Mouse (Mus musculus) gastrocnemius, postnatal 14 days (tissue): ENCODE results near the gene 1810010D01Rik. TPM values are rescaled to one million over a fixed set of nuclear protein-coding genes. Genes with fewer than 3 reads are reported as not detected.

Experiments used
- DNase-seq: peaks from one replicate; pipeline ENCODE4 v3.0.0; 2021; ENCODE audit warnings: mixed read lengths
- intact Hi-C: fragments of 180-260 bp; cut with DNase I; formaldehyde crosslinking; loops from one replicate; pipeline ENCODE4 v1.15.1; 2025; ENCODE audit warnings: low total_unique reads
- long read RNA-seq, 2 experiments: library from polyadenylated mRNA; stranded (forward); transcript quantifications; one replicate each; pipeline ENCODE4 v2.0.0; 2021
- total RNA-seq, 2 experiments: library from RNA; stranded (reverse); gene quantifications; 2 replicates each; pipeline ENCODE4 v1.2.3; 2021

The 1810010D01Rik gene
- total RNA-seq, result under 1 TPM in 1 of 2 experiments, not detected in 1; 0.35 TPM
- long read RNA-seq, experiment 1, result 0 reads
- long read RNA-seq, experiment 2, result 0 reads

DNA sequence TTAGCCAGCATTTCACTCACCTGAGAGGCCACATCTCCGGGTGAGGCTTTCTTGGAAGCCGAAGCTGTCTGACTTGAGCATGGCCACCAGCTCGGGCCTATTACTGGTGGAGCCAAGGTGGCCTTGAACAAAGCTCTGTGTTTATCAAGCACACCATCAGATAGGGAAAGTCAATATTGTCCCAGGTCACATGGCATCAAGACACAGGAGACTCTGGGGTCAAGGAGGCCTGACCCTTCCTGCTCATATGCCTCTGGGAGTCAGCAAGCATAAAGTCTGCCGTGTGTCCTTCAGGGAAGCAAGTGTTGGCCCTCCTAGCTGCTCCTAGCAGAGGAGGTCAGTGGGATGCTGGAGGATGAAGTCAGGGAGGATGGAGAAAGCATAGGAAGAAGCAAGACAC, at the start of gene 1810010D01Rik:
TSS of gene 1810010D01Rik (minus strand) at position 114 of the 400 bp plus-strand sequence.
- intact Hi-C loops, result no loop called here
- no peak for DNase-seq

DNA sequence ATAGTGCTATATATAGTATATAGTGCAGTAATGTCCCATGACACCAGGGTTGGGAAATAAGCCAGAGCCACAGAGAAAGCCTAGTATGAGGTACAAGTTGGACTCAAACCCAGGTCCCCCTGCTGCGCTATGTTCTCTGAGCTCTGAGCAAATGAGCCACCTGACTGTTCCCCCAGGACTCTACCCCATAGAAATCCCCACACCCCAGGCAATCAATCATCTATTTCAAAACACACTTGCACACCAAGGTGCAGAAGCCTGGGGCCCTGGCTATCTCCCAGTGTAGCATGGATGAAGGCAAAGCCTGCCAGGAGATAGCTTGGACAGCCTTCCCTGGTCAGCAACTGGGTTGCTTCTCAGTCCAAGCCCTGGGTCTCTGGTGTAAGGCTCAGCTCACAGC, 48.2 kb upstream of the 1810010D01Rik start:
- intact Hi-C loops, result no loop called here
- no peak for DNase-seq

DNA sequence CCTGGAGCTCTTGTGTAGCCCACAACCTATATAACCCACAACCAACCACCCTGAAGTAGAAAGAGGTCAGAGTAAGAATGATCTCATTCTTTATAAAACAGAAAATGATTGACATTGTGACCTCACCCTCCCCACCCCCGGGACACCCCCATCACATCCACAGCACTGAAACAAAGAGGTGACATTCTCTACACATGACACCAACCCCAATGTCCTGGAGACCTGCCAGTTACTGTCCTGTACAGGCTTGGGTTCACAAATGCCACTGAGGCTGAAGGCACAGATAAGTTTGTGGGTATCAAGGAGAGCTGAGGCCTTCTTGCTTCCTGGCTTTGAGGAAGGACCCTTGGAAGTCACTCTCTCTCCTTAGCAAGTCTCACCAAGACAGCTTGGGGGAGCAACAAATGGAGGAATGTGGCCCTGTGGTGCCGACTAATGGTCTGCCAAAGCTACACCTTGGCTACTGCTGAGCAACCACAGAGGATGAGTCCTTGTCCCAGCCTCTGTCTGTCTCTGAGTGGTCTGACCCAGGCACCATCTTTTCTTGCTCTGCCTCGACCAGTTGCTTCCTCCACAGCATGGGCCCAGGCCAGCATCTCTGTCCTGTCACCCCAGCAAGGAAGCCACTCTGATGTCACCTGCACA, 46.2 kb upstream of the 1810010D01Rik start:
- intact Hi-C loops, result no loop called here
- DNase-seq, result no peak

DNA sequence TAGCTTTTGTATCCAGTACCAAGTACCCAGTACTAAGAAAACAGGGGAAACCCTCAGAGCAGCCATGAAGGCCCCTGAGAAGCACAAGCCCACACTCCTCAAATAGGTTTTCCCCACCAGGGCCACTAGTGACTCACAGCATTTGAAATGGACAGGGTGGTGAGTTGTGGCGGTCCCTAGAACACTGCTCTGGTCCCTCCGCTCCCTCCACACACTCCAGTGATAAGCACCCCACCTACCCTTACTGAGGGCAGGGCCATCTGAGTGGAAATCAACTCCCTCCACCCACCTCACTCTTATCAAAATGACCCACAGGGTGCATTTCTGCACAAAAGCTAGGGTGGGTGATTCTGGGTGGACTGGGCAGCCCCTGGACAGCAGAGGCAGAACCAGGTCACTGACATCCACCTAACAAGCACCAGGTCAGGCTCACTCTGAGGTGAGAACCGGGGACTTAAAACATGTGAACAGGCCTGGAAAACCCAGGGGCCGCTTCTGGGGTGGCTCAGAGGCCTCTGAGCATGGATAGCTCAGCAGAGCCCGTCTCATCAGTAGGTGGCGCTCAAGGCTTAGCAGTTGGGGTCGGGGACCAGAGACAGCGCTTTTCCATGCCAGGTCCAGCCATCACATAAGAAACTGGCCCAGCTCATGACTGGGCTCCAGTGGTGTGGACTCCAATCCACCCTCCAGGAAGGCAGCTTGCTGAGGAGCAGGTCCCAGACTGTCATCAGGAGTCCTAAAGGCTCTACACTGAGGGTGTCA, 45.0 kb upstream of the 1810010D01Rik start:
- peak; percentile 88 for DNase-seq
- intact Hi-C loops, result no loop called here

DNA sequence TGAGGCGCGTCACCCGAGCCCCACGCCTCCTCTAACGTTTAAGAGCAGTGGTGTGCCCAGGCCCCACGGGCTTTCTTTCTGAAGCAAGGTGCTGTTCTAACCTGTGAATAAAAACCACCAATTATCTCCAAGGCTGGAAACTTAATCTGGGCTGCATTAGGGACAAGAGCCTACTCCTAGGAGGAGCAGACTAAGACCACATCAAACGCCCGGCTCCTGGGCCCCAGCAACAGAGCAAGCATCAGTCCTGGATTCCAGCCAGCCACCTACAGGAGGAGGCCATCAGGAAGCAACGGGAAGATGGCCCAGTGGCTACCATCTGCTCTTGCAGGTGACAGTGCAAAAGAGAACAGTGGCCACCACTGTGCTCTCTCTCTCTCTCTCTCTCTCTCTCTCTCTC, 42.3 kb upstream of the 1810010D01Rik start:
- no peak for DNase-seq
- intact Hi-C loops, result no loop called here

DNA sequence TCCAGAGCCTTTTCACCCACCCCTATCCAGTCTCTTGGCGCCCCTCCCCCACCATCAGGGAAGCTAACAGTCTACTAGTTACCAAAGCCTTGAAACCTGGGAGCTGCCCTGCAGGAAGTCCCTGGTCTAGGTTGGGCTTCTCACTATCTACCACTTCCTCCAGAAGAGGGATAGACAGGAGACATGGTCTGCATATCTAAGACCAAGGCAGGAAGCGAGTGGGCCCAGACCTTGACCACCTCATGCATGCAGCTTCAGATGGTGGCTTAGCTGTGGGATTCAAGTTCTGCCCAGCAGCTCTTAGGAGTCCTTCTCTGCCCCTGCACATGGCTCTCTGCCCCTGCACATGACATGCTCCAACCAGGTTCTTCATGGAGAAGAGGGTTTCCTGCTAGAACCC, 41.0 kb upstream of the 1810010D01Rik start:
- intact Hi-C loops, result no loop called here

DNA sequence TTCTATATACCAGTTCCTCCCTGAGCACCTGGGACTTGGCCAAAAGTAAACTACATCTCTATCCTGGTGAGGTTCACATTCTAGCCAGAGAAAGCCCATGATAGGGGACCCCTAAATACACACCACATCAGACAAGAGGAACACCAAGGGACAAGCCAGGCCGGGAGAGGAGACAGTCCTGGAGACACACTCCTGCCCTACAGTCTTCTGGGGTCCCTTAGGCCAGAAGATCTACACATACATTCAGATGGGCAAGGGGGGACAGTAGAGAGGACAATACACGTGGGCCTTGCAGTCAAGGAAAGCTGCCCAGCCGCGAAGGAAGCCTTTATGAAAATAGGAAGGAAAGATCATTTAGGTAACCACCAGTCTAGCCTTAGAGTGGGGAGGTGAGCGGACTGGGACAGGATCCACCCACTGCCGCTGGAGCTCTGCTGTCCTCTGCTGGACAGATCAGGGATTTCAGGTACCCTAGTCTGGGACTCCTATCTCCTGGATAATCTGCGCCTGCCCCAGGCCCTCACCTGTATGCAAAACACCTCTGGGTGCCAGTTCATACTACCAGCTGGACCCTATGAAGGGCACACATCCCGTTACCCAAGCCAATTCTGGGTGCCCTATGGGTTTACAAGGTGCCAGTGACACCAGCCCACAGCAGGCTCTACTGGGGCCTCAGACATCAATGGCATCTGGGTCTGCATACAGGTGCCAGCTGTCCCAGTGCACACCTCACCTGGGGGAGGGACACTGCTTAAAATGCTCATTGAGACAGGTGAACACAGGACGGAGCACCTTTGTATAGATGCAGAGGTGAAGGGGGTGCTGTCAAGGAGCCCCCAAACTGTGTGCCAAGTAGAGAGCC, 35.2 kb upstream of the 1810010D01Rik start:
- intact Hi-C loops, result loop anchor here (2.0 kb wide), 1 partner anchor 306 kb away; no protein-coding TSS in a partner anchor
- peak; percentile 83 for DNase-seq

More for the DNA sequence above, 41.0 kb upstream of the 1810010D01Rik start:
- no peak for DNase-seq

DNA sequence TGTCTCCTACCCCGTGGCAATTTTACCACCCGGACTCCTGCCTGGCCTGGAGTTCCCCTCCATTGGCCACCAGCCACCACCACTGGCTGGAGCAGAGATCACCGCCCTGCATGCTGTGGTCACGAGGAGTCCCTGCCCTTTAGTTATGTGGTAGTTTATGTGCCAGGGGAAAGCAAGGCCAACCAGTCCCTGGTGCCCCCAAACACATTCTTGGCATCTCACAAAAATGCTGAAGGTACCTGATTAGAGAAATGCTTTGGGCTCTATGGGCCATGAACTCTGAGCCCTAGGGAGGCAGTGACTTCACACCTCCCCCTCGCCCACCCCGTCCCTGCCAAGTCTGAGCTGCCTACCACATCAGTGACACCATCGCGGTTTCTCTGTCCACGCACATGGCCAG, 34.1 kb upstream of the 1810010D01Rik start:
- intact Hi-C loops, result loop anchor here (2.0 kb wide), 1 partner anchor 305 kb away; no protein-coding TSS in a partner anchor
- no peak for DNase-seq

DNA sequence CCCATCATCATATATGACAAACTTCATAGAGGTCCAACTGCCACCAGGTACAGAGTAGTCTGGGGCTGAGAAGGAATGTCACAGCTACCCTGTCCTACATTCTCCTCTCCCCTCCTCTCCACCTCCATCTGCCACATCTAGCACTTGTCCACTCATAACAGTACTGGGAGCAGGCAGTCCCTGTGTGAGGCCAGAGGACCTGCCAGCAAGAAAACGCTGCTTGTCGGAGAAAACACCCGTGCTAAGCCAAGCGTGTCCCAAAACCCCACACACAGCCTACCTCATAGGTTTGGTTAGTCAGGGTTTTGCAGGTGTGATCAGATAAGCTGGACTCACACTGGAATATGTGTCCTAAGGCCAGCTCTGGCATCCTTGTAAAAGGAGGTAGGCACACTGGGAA, 33.0 kb upstream of the 1810010D01Rik start:
- DNase-seq, result no peak
- intact Hi-C loops, result no loop called here

DNA sequence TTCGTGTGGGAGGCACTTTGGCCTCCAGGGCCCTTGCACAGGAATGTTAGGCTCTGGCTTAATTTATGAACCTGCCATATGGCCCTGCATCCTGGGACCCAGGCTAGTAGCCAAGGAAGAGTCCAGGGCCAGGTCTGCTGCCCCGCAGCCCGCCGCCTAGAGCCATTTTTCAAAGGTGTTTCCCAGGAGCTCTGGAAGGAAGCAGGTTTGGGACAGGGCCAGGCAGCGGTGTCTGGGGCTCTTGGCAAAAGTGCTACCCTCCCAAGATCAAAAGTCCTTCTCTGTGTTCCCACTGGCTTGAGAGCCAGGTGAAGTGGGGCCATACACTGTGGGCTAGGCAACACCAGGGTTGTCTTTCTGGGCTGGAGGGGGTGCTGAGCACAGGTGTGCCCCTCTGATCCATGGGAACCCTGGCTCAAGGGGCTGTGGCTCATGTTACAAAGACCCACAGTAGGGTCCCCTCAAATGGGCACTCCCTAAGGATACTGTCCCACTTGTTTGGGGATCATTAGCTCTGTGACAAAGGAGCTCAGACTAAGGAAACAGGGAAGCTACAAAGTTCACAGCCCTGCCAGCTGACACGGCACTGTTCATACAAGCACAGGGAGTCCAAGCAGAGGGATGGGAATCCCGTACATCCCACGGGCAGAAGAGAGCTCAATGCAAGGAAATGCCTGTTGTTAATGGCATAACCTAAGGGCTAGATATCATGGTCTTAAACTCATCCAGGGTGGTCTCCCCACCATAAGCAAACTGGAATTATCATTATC, 32.0 kb upstream of the 1810010D01Rik start:
- intact Hi-C loops, result no loop called here
- no peak for DNase-seq

DNA sequence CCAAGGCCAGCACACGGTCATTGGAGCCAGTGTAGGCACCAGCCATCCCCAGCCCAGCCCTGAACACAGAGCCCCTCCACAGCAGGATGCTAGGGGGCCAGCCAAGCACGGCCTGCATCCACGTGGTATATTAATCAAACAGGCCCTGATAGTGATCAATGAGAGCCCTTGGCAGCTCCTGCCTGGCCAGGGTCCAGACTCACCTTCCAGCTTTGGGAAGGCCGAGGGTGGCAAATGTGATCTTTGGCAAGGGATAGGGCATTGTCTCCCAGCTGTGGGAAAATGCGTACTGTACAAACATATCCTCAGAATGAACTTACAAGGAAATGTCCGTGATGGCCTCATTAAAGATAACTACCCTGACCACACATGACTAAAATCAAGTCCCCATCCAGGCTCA, 31.2 kb upstream of the 1810010D01Rik start:
- intact Hi-C loops, result no loop called here
- DNase-seq, result no peak

DNA sequence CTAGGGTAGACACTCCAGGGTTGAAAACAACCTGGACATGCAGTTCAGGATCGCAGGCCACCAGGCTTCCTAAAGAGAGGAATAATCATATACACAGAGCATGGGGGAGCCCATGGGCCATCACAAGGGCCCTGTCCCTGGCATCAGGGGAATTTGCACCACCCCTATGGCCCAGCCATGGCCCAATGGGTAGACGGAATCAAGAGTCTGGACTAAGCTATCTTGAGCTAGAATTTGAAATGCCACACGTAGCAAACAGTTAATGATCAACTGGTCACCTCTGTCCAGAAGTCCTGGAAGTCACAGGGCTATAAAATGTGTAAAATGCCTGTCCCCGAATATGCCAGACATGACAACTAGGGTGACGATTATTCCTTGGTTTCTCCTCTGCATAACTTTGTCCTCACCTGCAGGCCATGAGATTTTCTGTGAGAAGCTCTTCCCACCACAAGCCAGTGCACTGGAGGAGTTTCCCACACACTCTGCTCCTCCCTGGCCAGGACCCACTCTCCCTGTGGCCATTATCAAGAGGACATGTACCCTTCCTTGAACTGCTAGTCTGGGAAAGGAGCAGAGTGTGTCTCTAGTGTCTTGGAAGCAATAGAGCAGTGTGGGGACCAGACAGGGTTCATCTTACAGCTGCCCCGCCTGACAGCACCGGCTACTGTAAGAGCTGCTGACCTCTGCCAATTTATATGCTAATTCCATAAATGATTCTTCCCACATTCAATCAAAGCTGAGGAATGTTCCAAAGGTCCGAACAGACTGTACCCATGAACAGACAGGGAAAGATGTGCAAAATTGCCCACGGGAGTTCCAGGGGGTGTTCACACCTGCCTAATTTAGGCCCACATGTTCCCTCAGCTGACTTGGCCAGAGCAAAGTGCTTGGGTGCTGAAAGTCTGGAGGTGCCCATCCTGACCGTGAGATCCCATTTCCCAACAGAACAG, 27.2 kb upstream of the 1810010D01Rik start:
- intact Hi-C loops, result no loop called here
- no peak for DNase-seq

DNA sequence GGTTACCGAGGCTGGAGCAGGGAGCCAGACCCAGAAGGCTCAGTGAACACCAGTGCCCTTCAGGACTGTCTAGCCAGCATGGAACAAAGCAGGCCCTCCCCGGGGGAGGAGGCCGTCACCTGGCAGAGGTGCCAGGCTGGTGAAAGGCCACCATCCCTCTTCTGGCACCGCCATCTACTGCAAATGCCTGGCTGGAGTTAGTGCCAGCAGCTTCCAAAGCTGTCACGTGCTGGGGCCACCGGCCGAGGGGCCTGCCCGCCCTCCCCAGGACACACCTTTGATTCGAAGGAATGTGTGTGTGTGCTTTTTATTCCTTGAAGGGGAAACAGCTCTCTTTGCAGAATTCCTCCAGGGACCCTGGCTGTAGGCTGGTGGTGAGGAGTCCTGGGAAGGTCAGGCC, 23.7 kb upstream of the 1810010D01Rik start:
- intact Hi-C loops, result no loop called here
- DNase-seq, result no peak

DNA sequence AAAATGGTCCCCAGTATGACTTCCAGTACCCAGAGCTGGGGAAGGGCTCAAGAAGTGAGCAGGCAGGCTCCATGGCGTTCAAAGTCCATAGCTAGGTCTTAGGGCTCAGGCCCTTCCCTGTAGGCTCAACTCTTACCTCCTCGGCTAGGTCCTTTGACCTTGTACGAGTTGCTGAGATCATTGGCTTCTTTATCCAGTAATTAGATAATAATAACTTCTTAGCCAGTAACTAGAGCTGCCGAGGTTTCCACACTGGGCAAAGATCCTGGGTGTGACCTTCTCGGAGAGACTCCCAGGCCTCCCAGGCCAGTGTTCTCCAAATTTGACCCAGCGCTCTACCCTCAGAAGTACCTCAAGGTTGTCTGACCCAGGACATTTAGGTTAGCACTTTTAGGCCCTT, 18.7 kb upstream of the 1810010D01Rik start:
- peak; percentile 34 for DNase-seq
- intact Hi-C loops, result no loop called here

DNA sequence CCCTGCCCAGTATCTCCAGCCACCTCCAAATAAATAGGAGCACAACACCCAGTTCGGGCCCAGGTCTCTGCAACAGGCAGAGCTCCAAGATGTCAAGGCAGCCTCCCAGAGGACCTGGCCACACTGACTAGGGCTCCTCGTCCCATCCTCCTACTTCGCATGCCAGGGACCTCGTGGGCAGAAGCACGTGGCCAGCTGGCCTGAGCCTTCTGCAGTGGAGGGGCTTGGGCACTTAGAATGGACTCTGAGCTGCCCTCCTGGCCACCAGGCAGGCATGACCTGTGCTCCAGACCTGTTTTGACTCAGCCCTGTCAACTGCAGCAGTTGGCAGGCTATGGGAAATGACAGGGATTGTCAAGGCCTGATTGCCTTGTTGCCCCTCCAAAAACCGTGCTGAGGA, 17.7 kb upstream of the 1810010D01Rik start:
- intact Hi-C loops, result no loop called here
- no peak for DNase-seq

DNA sequence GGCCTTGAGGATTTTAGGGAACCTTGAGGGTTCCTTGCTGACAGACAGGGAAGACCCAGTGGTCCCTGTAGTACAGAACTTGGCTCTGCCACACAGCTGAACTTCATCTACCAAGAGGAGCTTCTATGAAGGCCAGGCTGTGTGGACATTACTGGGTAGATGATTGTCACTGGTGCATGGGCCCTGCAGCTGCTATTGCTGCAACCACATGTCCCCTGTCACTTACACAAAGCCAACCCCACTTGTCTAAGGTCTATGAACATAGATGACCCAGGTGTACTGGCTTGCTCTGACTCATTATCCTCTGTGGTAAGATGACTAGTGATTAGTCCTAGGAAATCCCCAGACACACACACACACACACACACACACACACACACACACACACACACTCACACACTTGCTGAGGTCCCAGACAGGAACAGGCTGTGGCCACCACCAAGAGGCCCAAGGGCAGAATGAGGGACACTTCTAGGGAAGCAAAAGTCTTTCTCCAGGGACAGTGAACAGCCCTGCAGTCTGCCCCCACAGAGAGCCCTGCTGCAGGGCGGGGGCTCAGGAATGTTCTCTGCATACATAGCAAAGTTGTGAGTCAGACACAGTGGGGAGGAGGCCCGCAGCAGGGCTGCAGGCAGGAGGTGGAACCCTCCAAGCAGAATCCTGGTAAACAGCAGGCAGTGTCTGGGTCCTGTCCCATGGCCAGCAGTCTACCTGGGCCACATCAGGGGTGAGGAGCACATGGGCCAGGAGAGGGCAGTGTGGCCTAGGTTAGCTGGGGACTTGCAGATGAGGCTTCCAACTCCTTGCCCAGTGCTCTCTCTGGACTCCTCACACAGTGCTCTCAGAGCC, 14.1 kb upstream of the 1810010D01Rik start:
- intact Hi-C loops, result no loop called here
- peak; percentile 57 for DNase-seq

DNA sequence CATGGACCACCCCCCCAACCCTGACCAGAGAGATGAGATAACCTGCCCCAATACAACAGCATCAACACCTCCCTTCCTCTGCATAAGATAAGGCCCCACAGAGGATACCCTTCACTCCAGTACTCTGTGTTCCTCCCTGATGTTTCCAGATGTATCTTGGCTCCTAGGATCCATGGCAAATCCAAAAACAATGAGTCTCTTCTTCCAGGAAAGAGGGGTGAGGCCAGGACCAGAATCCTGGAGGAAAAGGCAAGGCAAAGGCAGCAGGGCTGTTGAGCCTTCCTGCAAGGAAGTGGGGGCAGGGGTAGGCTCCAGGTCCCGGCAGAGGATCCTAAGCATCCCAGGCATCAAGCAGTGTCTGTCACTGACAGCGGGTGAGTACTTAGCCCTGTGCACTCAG, 13.4 kb upstream of the 1810010D01Rik start:
- intact Hi-C loops, result no loop called here
- DNase-seq, result no peak
